Mouse (Mus musculus): ENCODE measurements around the gene Majin.

Gene Majin

GRCm38 (mm10) chr19:6262839-6263433 lies 78.7 kb downstream of the Majin start:
- DNase-seq (ENCODE audit: low spot score) = no peak

DNA sequence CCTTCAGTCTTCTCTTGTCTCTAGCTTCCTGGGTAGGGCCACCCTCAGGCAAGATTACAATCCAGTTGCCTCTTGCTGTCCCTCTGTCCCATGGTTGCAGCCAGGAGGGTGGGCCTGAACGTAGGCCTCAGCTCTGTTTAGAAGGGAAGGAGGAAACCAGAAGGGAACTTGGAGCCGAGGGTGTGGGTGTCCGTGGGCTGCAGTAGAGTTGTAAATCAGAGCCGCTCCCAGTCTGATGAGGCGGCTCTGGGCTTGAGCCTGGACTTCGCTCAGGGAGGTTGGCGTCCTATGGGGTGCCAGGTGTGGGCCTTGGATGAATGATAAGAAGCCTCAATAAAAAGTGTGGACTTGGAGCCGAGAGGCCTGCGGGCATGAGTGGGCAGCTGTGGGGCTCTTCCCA lies 80.0 kb downstream of the Majin start:
- no peak for DNase-seq (ENCODE audit: low spot score)

- no peak for DNase-seq (ENCODE audit: low spot score)
These were observed 80.8 kb downstream of the Majin start for GRCm38 (mm10) chr19:6264945-6265344.

GRCm38 (mm10) chr19:6265727-6266182 lies 81.6 kb downstream of the Majin start:
- DNase-seq (ENCODE audit: low spot score) = no peak

DNA sequence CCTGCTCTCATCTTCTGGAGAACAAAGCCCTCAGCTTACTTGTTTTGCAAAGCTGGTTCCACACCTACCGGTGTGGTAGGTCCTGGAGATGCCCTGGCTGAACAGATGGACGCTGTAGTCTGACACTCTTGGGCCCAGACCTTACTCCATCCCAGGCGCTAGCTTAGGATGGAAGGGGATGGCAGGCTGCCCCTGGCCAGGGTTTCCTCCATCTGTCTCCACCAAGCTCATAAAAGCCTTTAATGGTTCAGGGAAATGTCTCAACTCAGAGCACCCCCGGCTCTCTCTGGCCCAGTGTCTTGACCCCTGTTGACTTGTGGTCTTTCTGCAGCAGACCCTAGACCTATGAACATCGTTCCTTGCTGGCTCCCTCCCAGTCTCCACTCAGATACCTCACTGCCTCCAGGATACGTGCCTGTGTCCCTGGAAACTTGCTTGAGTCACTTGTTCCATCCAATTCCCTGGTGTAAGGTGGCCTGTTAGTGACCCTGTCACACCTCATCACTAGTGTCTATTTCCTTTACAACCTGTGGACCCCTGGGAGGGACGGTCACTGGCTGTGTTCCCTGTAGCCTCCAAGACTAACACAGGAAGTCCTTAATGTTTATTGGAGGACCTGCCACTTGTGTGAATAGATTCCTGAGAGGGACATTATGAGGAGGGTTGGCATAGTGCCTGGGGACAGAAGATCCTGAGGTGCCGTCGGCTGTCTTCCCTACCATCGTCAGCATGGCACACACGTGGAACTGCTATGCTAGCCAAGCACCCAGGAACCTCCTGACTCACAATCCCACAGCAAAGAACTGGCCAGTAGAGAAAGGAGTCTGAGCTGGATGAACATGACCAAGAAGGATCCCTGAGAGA lies 83.3 kb downstream of the Majin start:
- DNase-seq (ENCODE audit: low spot score) = no peak

DNA sequence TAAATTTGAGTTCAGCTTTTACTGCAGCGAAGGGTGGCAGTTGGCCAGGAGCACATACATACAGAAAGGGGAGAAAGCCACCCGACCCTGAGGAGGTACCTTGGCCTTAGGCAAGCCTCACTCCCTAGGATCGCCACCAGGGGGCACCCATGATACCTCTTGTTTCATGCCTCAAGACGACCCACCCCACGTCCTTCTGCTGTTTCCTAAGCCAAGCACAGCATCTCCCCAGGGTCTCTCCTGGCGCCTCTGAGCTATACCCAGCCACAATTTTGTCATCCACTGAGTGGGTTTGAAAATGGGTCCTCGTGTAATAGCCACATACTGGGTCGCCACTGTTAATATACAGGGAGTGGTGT lies 84.0 kb downstream of the Majin start:
- DNase-seq (ENCODE audit: low spot score) = peak; percentile 95

DNA sequence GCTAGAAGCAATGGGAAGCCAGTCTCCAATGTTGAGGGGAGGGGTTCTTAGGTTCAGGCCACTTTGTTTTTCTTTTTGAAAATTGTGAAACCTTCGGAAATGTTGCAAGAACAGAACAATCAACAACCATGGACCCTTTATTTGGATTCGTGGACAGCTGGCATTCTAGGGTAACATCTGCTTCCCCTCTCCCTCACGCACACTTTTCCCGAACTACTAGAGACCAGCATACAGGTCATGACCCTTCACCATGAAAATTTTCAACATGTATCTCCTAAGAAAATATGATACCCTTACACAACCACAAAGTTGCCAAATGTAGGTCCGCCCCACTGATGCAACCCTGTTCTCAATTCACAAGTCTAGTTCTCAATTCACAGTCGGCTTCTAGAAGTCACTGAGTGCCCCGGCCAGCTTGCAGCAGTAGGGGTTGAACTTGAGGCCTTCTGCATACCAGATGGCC lies 84.5 kb downstream of the Majin start:
- DNase-seq (ENCODE audit: low spot score) = no peak

- no peak for DNase-seq (ENCODE audit: low spot score)
These were observed 85.7 kb downstream of the Majin start for GRCm38 (mm10) chr19:6269798-6270475.

DNA sequence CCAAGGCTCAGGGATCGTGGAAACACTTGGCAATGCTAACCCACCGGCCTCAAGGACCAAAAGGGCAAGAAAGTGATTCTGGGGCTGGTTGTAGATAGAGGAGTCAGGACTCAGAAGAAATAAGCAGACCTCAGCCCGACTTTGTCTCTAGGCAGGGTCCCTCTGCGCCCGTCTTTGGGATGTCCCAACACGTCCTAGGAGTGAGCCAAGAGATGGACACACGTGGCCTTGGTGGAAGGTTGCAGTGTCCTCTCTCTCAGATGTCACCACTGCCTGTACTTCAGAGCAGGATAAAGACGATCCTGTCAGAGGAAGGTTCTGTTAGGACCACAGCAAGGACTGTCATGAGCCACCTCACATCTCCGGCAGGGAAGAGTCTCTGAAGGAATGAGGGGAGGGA lies 86.5 kb downstream of the Majin start:
- DNase-seq (ENCODE audit: low spot score) = no peak

- DNase-seq (ENCODE audit: low spot score) = no peak
These were observed 87.0 kb downstream of the Majin start for GRCm38 (mm10) chr19:6271206-6271605.

GRCm38 (mm10) chr19:6272053-6272452 lies 87.9 kb downstream of the Majin start:
- DNase-seq (ENCODE audit: low spot score) = no peak

- DNase-seq (ENCODE audit: low spot score) = no peak
These were observed 88.5 kb downstream of the Majin start for GRCm38 (mm10) chr19:6272738-6273137.

GRCm38 (mm10) chr19:6273592-6273991 lies 89.4 kb downstream of the Majin start:
- DNase-seq (ENCODE audit: low spot score) = no peak

Measured in embryo, embryonic 10.5 days (tissue).